Mouse (Mus musculus): ENCODE results near the gene Chrna5. TPM values are rescaled to one million over a fixed set of nuclear protein-coding genes. Genes with fewer than 3 reads are reported as not detected.

The Chrna5 gene
- polyA plus RNA-seq, 1 experiment, result 9.2 TPM

DNA sequence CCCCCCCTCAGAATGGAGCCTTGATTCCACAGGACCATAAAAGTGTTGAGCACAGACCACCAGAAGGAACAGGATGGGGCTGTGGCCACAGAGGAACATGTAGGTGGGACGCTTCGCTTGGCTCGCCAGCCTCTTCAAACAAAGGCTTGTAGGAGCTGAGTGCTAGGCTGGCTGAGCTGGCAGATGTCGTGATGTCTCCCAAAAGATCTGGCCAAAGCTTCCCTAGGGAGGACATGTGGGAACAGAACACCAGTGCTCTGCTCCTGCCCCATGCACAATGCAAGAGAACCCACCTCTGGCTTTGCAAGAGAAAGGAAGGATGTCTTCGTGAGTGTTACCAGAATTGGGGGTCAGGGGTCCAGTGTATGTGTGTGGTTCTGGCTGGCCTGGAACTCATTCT, 42.6 kb downstream of the Chrna5 start:
- Histone ChIP-seq H3K27ac (ENCODE audit: control insufficient read depth, insufficient read depth, low read depth, low read length) (no peak overlapping the region), H3K36me3 (ENCODE audit: control insufficient read depth, insufficient read depth, low read length) (no peaks in the 10 kb centered on the region), H3K27me3 (ENCODE audit: control insufficient read depth, insufficient read depth, low read length) (peaks cover 2% of the 10 kb centered on the region), H3K4me1 (ENCODE audit: control insufficient read depth, insufficient read depth, low read length) (peaks cover 9% of the 10 kb centered on the region), H3K4me3 (ENCODE audit: control insufficient read depth, low read depth, low read length) (no peak overlapping the region)
- no peak for TF ChIP-seq CTCF (IDR thresholded peaks at IDR 0.05; ENCODE audit: control insufficient read depth, insufficient read depth, insufficient replicate concordance, low read depth, low read length)
- no peak for TF ChIP-seq POLR2A (IDR thresholded peaks at IDR 0.05; ENCODE audit: control insufficient read depth, low read depth, low read length)

DNA sequence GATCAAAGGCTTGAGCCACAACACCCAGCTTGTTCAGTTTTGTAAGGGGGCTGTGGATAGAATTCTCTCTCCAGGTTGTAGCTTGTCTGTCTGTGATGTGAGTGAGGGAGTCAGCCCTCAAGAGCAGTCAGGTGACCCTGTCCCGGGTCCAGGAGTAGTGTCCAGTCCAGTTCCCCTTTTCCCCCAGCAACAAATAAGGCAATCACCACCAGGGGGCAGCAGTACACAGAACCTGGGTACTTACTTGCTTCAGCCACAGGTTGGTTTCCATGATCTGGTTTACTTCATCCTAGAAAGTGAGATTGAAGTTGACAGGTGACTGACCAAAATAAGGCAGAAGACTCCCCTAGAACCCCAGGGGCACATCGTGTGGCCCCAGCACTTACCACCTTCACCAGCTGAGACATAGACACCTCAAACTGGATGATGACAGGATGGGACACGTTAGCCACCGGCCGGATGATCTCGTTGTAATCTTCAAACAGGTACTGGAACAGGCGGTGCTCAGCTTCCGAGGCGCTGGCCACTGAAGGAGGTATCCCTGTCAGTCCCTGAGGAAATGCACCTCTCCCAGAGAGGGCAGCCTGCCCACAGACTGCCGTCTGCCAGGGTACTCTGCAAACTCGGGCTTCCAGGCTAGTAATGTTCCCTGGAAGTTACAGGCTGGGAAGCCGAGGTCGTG, 43.4 kb downstream of the Chrna5 start:
- H3K27me3 ChIP-seq (ENCODE audit: control insufficient read depth, insufficient read depth, low read length), result peaks cover 2% of the 10 kb centered on the region
- TF ChIP-seq POLR2A (IDR thresholded peaks at IDR 0.05; ENCODE audit: control insufficient read depth, low read depth, low read length), result no peak
- TF ChIP-seq CTCF (IDR thresholded peaks at IDR 0.05; ENCODE audit: control insufficient read depth, insufficient read depth, insufficient replicate concordance, low read depth, low read length), result peak; percentile 61; the same call in 1 of the 2 replicates
- peaks cover 9% of the 10 kb centered on the region for H3K4me1 ChIP-seq (ENCODE audit: control insufficient read depth, insufficient read depth, low read length)
- no peak overlapping the region for H3K4me3 ChIP-seq (ENCODE audit: control insufficient read depth, low read depth, low read length)
- no peak overlapping the region for H3K27ac ChIP-seq (ENCODE audit: control insufficient read depth, insufficient read depth, low read depth, low read length)
- no peaks in the 10 kb centered on the region for H3K36me3 ChIP-seq (ENCODE audit: control insufficient read depth, insufficient read depth, low read length)

DNA sequence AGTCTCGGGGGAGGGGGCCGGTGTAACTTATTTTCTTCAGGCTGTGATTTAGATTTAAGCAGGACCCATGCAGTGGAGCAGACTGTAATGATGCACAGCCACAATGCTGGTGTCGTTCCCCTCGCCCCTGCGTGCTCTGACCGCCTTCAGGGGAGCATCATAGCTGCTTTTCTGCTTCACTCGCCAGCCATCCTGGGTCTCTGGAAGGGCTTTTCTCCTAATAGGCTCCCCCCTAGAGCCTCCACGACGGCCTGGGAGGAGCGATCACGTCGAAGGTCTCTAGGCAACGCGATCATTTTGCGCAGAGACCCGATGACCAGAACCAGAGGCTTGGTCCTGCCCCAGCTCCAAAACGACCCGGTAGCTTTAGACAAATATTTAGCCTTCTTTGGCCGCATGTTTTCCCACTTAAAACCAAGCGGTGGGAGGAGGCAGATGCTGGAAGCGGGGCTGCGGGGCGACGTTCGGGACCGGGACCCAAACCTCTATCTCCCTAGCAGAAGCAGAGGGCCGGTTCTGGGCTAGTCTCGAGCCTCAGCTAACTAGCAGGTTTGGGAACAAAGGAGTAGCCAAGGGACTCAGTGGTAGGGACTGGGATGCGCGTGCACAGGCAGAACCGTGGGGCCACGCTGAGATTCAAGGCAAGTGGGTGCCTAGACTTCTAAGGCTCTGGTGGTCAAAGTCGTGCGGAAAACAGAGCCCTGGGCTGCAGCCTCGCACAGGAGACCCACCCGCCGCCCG, 45.0 kb downstream of the Chrna5 start:
- no peak overlapping the region for H3K27ac ChIP-seq (ENCODE audit: control insufficient read depth, insufficient read depth, low read depth, low read length)
- H3K4me3 ChIP-seq (ENCODE audit: control insufficient read depth, low read depth, low read length), result peak overlapping the region; percentile 58
- H3K4me1 ChIP-seq (ENCODE audit: control insufficient read depth, insufficient read depth, low read length), result peaks cover 13% of the 10 kb centered on the region
- TF ChIP-seq POLR2A (IDR thresholded peaks at IDR 0.05; ENCODE audit: control insufficient read depth, low read depth, low read length) (no peak), CTCF (IDR thresholded peaks at IDR 0.05; ENCODE audit: control insufficient read depth, insufficient read depth, insufficient replicate concordance, low read depth, low read length) (no peak)
- H3K36me3 ChIP-seq (ENCODE audit: control insufficient read depth, insufficient read depth, low read length), result no peaks in the 10 kb centered on the region
- H3K27me3 ChIP-seq (ENCODE audit: control insufficient read depth, insufficient read depth, low read length), result peaks cover 2% of the 10 kb centered on the region

DNA sequence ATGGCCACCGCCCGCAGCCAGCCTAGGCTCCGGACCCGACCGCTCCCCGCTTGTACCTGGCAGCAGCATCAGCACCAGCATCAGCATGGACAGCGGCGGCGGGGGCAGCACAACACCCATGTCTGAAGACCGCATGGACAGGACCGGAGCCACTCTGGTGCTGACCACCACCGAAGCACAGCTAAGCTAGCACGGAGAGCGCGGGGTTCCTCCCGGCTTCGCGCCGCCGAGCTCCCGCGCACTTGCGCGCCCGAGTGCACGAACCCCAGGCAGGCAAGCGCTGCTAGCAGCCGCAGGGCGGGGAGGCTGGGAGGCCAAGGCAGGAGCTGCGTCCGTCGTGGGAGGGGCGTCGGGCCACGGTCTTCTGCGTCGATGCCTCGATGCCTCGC, 45.6 kb downstream of the Chrna5 start, which contains the start of gene Chrna3:
Gene Chrna3, minus strand, starts transcription at position 288 of the 389 bp plus-strand sequence.
- Histone ChIP-seq H3K36me3 (ENCODE audit: control insufficient read depth, insufficient read depth, low read length) (no peaks in the 10 kb centered on the region), H3K4me1 (ENCODE audit: control insufficient read depth, insufficient read depth, low read length) (peaks cover 13% of the 10 kb centered on the region), H3K4me3 (ENCODE audit: control insufficient read depth, low read depth, low read length) (peak within 1 kb of the TSS; percentile 58), H3K27me3 (ENCODE audit: control insufficient read depth, insufficient read depth, low read length) (peaks cover 2% of the 10 kb centered on the region), H3K27ac (ENCODE audit: control insufficient read depth, insufficient read depth, low read depth, low read length) (no peak within 1 kb of the TSS)
- TF ChIP-seq CTCF (IDR thresholded peaks at IDR 0.05; ENCODE audit: control insufficient read depth, insufficient read depth, insufficient replicate concordance, low read depth, low read length) (no peak), POLR2A (IDR thresholded peaks at IDR 0.05; ENCODE audit: control insufficient read depth, low read depth, low read length) (no peak)

DNA sequence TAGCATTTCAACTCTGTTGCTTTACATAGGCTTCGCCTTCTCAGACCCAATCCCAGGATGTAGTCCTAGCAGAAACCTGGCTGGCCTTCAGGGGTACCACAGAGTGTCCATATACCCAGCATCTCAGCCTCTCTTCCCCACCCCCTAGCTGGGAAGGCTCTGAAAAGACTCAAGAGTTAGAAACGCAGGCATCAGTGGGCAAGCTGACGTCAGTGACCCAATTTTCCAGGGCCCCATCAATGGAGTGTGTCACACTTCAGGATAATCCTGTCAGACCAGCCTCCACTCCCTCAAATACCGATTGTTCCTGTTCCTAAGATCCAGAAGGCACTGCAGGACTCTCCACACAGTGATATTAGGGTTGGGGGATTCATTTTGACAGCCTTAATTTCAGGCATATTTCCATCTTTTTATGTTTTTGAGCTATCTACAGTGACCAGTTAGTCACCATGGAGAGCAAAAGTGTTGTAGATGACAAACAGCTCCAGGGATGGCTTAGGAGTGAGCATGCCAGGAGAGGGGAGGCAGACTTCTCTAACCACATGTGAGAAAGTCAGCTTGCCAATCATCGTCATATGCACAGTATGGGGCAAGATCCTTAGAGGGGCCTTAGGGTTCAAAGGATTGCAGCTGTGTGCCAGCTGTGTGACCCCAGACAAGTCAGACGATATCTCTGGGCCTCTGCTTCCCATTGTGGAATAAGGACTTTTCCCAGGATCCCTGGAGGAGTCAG, 50.9 kb downstream of the Chrna5 start:
- TF ChIP-seq POLR2A (IDR thresholded peaks at IDR 0.05; ENCODE audit: control insufficient read depth, low read depth, low read length) (no peak), CTCF (IDR thresholded peaks at IDR 0.05; ENCODE audit: control insufficient read depth, insufficient read depth, insufficient replicate concordance, low read depth, low read length) (no peak)
- Histone ChIP-seq H3K27ac (ENCODE audit: control insufficient read depth, insufficient read depth, low read depth, low read length) (no peak overlapping the region), H3K4me1 (ENCODE audit: control insufficient read depth, insufficient read depth, low read length) (peaks cover 4% of the 10 kb centered on the region), H3K4me3 (ENCODE audit: control insufficient read depth, low read depth, low read length) (no peak overlapping the region), H3K36me3 (ENCODE audit: control insufficient read depth, insufficient read depth, low read length) (no peaks in the 10 kb centered on the region), H3K27me3 (ENCODE audit: control insufficient read depth, insufficient read depth, low read length) (no peaks in the 10 kb centered on the region; the same call in 1 of the 2 replicates)

DNA sequence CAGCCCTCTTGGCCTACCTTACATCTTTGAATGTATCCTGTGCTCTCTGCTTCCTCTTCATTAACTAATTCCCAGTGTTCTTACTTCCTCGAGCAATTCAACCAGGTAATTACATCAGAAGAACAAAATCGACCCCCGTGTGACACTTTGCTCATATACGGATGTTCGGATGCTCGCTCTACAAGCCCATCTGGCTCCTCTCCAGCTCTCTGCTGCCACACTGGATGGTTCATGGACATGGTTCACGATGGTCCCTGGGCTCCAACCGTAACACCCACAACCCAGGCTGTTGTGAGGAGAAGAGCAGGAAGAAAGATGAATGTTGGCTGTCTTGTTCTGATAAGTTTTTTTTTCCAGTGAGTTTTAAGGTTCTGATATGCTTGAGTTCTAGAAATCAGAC, 58.3 kb downstream of the Chrna5 start:
- Histone ChIP-seq H3K27me3 (ENCODE audit: control insufficient read depth, insufficient read depth, low read length) (no peaks in the 10 kb centered on the region), H3K36me3 (ENCODE audit: control insufficient read depth, insufficient read depth, low read length) (no peaks in the 10 kb centered on the region), H3K27ac (ENCODE audit: control insufficient read depth, insufficient read depth, low read depth, low read length) (no peak overlapping the region), H3K4me1 (ENCODE audit: control insufficient read depth, insufficient read depth, low read length) (no peaks in the 10 kb centered on the region), H3K4me3 (ENCODE audit: control insufficient read depth, low read depth, low read length) (no peak overlapping the region)
- TF ChIP-seq POLR2A (IDR thresholded peaks at IDR 0.05; ENCODE audit: control insufficient read depth, low read depth, low read length) (no peak), CTCF (IDR thresholded peaks at IDR 0.05; ENCODE audit: control insufficient read depth, insufficient read depth, insufficient replicate concordance, low read depth, low read length) (no peak)

DNA sequence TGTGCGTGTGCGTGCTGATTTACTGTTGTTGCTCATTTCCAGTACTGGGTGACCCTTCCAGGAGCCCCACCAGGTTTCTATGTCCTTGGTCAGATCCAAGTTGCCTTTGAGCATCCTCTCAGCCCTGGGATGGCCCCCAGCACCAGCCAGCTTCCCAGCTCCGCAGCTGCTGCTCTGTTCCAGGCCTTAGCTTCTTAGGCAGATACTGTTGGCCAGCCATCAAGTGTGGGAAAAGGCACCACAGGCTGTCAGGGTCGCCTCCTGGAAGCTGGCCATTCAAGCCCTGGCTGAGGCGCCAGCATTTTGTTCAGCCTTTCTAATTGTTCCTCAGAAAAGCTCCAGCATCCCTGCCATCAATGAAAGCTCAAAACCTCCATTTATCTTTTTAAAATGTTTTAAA, 59.3 kb downstream of the Chrna5 start:
- Histone ChIP-seq H3K36me3 (ENCODE audit: control insufficient read depth, insufficient read depth, low read length) (no peaks in the 10 kb centered on the region), H3K27ac (ENCODE audit: control insufficient read depth, insufficient read depth, low read depth, low read length) (no peak overlapping the region), H3K4me3 (ENCODE audit: control insufficient read depth, low read depth, low read length) (no peak overlapping the region), H3K4me1 (ENCODE audit: control insufficient read depth, insufficient read depth, low read length) (no peaks in the 10 kb centered on the region), H3K27me3 (ENCODE audit: control insufficient read depth, insufficient read depth, low read length) (no peaks in the 10 kb centered on the region)
- TF ChIP-seq POLR2A (IDR thresholded peaks at IDR 0.05; ENCODE audit: control insufficient read depth, low read depth, low read length), result no peak
- no peak for TF ChIP-seq CTCF (IDR thresholded peaks at IDR 0.05; ENCODE audit: control insufficient read depth, insufficient read depth, insufficient replicate concordance, low read depth, low read length)
